Mouse (Mus musculus): ENCODE measurements around the gene Klk13. TPM values are rescaled to one million over a fixed set of nuclear protein-coding genes. Genes with fewer than 3 reads are reported as not detected.

Klk13 gene
- polyA plus RNA-seq, 1 experiment = not detected

- 85% methylated on average over 8 of the region's 8 CpGs for WGBS
- DNase-seq (ENCODE audit: low read depth, low spot score) = no peak
Measured at GRCm38 (mm10) chr7:43769636-43770035, 57.3 kb downstream of the Klk13 start.

- DNase-seq (ENCODE audit: low read depth, low spot score) = no peak
- WGBS = 93% methylated on average over 10 of the region's 10 CpGs
Measured at GRCm38 (mm10) chr7:43770701-43771100, 58.3 kb downstream of the Klk13 start.

GRCm38 (mm10) chr7:43771916-43772315, 59.5 kb downstream of the Klk13 start:
- WGBS = 90% methylated on average over 6 of the region's 6 CpGs
- no peak for DNase-seq (ENCODE audit: low read depth, low spot score)

GRCm38 (mm10) chr7:43772901-43773300, 60.5 kb downstream of the Klk13 start:
- WGBS = 68% methylated on average over 3 of the region's 3 CpGs
- DNase-seq (ENCODE audit: low read depth, low spot score) = no peak

GRCm38 (mm10) chr7:43774364-43774763, 62.0 kb downstream of the Klk13 start, which contains the start of gene Klk11:
Gene Klk11 (plus strand): TSS chr7:43774604.
- 84% methylated on average over 5 of the region's 5 CpGs for WGBS
- no peak for DNase-seq (ENCODE audit: low read depth, low spot score)

- no peak for DNase-seq (ENCODE audit: low read depth, low spot score)
- WGBS = 70% methylated on average over 6 of the region's 6 CpGs
Measured at GRCm38 (mm10) chr7:43774802-43775201, 62.4 kb downstream of the Klk13 start.

GRCm38 (mm10) chr7:43775311-43776057, 63.1 kb downstream of the Klk13 start:
- DNase-seq (ENCODE audit: low read depth, low spot score) = no peak
- WGBS = 40% methylated on average over 7 of the region's 7 CpGs

- no peak for DNase-seq (ENCODE audit: low read depth, low spot score)
- 89% methylated on average over 5 of the region's 5 CpGs for WGBS
Measured at GRCm38 (mm10) chr7:43776506-43776905, 64.1 kb downstream of the Klk13 start.

Other genes with a start within 250 kb of the Klk13 start
- 2.0 and 2.2 TPM in 2 replicates for gene Vsig10l, start 249.4 kb upstream of the Klk13 start, polyA plus RNA-seq (2012; rRNA removed)
- gene Iglon5, start 222.5 kb upstream of the Klk13 start, polyA plus RNA-seq (2012; rRNA removed) = 1.2 and 1.8 TPM in 2 replicates
- not detected in 2 replicates for gene 4931406B18Rik, start 206.6 kb upstream of the Klk13 start, polyA plus RNA-seq (2012; rRNA removed)
- gene Cd33, start 168.1 kb upstream of the Klk13 start, polyA plus RNA-seq (2012; rRNA removed) = 2.2 and 5.0 TPM in 2 replicates
- 0.83 and 1.3 TPM in 2 replicates for gene Zfp658, start 150.3 kb upstream of the Klk13 start, polyA plus RNA-seq (2012; rRNA removed)
- gene Zfp719, start 133.0 kb upstream of the Klk13 start, polyA plus RNA-seq (2012; rRNA removed) = 0.98 and 1.7 TPM in 2 replicates
- gene Zfp819, start 105.4 kb upstream of the Klk13 start, polyA plus RNA-seq (2012; rRNA removed) = 0.10 TPM in 1 of 2 replicates, not detected in the other
- gene Ceacam18, start 77.9 kb upstream of the Klk13 start, polyA plus RNA-seq (2012; rRNA removed) = 19.4 and 35.3 TPM in 2 replicates
- 4.4 and 4.8 TPM in 2 replicates for gene Siglece, start 52.4 kb upstream of the Klk13 start, polyA plus RNA-seq (2012; rRNA removed)
- gene Ctu1, start 40.6 kb upstream of the Klk13 start, polyA plus RNA-seq (2012; rRNA removed) = 8.8 and 9.2 TPM in 2 replicates
- 0.16 TPM in 2 replicates for gene Klk14, start 22.1 kb upstream of the Klk13 start, polyA plus RNA-seq (2012; rRNA removed)
- not detected in 2 replicates for gene Klk12, start 56.3 kb downstream of the Klk13 start, polyA plus RNA-seq (2012; rRNA removed)
- gene Klk11, start 62.0 kb downstream of the Klk13 start, polyA plus RNA-seq (2012; rRNA removed) = not detected in 2 replicates
- 0.21 and 0.69 TPM in 2 replicates for gene Klk10, start 68.5 kb downstream of the Klk13 start, polyA plus RNA-seq (2012; rRNA removed)
- gene Klk9, start 79.3 kb downstream of the Klk13 start, polyA plus RNA-seq (2012; rRNA removed) = not detected in 2 replicates
- 3.1 TPM in 2 replicates for gene Klk8, start 85.0 kb downstream of the Klk13 start, polyA plus RNA-seq (2012; rRNA removed)
- not detected in 2 replicates for gene Klk7, start 98.7 kb downstream of the Klk13 start, polyA plus RNA-seq (2012; rRNA removed)
- gene Klk6, start 111.9 kb downstream of the Klk13 start, polyA plus RNA-seq (2012; rRNA removed) = not detected in 2 replicates
- gene Klk5, start 129.4 kb downstream of the Klk13 start, polyA plus RNA-seq (2012; rRNA removed) = not detected in 2 replicates
- not detected in 2 replicates for gene Klk4, start 168.6 kb downstream of the Klk13 start, polyA plus RNA-seq (2012; rRNA removed)
- not detected in 2 replicates for gene Klk15, start 221.2 kb downstream of the Klk13 start, polyA plus RNA-seq (2012; rRNA removed)
- not detected in 2 replicates for gene Klk1b8, start 238.1 kb downstream of the Klk13 start, polyA plus RNA-seq (2012; rRNA removed)

Measured in large intestine, adult 2 months (tissue).